Mouse (Mus musculus) thymus, postnatal 10 days (tissue): ENCODE measurements at regions not wholly inside any gene's neighbourhood (a gene's known extent, or its start where the extent isn't known, plus 50 kb on each side); places are given as distances from the start of the nearest gene placed in this dataset.
A peak's percentile ranks its signal among the peaks of the same experiment; 100 is the strongest.

ENCODE experiments used
- DNase-seq, 2 experiments: peaks; one replicate each; pipeline ENCODE4 v3.0.0; 2021; ENCODE audit warnings: low spot score in 2 of 2

DNA sequence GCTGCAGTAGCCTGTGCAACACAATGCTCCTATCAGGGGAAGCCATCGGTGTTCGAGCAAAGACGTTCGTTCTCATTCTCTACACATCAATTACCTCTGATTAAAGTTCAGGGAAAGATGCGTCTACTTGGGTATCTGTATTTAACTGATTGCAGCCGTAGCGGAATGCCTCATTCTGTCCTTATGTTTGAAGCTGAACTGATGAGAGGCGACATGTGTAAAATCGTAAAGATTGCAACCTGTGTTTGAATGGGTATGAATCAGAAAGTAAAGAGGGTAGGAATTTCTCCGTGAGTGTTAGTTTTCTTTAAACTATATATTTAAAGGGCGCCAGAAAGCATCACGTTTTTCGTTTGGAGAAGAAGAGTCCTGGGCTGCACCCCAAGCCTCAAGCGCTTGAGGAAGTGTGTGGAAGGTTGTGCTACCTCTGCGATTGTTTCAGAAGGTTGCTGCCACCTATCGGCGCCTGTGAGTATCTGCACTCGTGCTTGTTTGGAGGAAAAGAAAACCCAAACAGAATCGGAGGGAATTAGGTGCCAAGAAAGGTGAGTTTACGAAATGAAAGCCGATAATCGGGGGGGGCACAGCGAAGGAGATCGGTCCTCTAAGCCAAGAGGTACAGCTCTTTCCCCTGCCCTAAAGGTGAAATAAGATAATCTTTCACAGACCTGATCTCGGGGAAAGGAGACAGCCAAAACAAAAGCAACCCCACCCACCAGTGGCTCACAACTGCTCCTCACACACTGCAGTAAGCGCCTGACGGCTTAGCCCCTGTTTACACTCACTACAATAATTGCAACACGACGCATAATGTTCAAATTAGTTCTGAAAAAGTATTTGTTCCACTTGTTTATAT is 346.4 kb upstream of the Prkcq start:
- peak; percentile 18 to 67 for DNase-seq

DNA sequence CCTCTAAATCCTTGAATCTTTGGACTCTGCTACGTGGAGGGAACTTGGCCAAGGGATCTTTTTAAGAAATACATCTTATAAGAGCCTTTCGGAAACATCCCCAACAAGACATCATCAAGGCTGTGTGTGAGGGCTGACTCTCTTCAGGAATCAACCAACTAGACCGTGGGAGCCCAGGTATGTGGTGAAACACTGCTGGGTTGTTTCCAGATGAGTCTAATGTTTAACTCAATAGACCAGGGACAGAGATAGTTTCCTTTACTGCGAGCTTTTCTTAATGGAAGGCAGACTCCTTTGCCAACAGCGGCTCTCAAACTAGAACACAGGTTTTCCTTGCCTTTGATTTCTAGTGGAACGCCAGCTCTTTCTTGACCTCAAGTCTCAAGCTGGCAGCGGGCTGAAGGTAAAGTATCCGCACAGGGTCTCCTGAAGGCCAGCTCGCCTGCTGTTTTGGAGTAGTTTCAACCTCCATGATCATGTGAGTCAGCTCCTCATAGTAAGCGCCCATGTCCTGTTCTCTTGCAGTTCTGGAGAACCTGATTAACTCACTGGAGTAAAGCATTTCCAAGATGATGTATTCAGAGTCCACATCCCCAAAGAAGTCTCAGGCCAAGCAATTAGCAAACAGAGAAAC is 345.7 kb upstream of the Prkcq start:
- no peak for DNase-seq

DNA sequence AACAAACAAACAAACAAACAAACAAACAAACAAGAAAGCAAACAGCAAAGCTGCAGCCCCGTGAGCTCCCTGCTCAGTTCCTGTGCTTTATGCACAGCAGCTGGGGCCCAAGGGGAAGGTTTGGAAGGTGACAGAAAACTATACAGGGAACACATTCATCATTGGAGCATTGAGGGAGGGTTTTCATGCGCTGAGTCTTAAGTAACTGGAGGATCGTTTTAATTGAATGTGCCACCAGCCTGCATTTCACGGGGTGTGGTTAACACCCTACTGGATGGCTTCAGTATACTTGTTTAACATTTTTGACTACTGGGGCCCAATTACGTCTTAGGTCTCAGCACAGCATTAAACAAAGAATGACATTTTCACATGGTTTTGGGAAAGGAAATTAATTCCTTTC is 331.9 kb upstream of the Prkcq start:
- no peak for DNase-seq

DNA sequence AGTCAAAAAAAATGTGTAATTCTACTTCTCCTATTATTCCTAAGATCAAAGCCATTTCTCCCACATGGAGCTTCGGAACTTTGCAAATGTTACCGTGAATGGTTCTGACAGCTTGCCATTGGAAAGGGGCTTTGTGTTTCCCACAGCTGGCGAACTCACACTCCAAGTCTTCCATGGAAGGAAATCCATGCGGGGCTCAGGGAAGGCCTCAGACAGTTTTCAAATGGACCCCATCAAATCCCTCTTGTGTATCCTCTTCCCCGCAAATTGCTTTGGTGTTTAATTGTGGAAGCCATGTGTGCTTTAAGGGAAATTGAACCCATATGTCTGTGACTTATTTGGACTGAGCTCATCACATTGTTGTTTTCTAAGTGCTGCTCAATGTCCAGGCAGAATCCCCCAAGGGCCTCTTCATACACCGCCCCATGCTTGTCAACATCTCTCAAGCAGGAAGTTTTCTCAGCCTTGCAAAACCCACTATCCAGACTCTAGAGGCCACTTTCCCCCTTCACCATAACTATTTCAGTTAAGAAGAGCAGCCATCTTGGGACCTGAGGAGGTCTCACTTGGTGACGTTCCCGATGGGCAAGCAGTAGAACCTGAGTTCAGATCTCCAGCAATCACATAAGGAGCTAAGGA is 310.1 kb upstream of the Prkcq start:
- no peak for DNase-seq

DNA sequence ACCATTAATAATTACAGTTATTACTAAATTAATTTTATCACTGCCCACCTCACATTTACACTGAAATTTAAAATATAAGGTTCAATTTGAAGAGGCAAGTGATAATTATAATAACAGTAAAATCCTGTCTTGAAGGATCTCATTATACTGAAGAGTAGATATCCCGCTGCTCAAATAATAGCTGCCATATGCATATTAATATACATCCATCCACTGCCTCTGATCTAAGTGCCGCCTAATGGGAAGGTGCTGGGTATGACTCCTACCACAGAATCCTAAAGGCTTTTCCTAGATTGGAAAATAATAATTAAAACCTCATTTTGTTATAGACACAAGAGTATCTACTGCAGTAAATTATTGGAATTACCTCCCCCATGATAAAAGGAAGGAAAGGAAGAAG is 307.5 kb upstream of the Prkcq start:
- no peak for DNase-seq

DNA sequence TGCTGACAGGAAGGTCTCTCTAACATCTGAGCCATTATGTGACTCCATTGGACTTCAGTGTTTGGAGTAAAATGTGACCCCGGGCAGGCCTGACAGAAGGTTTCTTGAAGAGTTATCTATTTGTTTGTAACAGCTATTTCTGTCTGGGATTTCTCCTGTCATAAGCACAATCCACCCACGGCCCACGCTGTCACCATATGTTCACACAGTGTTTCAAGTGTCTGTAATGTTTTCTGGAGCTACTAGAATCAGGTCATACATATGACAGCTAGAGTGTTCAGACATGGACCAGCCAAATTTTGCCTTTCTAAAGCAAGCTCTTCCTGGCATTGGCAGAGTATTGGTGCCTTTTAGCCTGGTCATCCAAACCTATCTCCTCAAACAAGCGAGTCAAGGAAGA is 297.6 kb upstream of the Prkcq start:
- no peak for DNase-seq

DNA sequence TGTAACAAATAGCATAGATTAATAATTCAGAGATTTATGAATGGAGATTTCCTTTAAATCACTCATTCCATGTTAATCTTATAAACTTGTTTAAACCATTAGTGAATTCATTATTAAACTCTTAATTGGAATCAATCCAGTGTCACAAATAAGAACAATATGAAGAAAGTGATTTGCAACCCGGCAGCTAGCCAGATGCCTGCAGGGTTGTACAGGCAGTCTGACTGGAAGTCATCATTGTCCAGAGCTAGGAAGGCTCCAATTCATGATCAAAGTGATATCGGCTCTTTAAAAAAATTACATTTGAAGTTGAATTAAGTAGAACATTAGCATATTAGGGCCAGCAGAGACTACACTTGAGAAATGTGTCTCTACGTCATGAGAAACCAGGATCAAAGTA is 270.0 kb upstream of the Prkcq start:
- DNase-seq: no peak

DNA sequence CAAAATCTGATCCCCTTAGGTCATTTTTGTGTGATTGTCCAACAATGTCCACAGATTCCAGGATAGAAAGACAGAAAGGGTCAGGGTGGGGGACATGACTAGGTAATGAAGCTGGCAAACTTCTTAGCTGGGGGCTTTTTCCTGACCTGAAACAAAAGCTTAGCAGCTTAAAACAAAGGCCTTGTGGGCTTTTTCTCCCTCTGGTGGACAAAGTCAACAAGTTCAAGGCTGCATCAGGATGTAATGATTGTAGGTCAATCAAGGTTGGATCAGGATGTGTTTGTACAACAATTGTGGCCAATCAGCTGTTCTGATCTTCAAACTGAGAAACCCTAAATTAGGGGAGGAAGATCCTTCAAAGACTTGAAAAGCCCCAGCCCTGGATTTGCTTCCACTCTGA is 252.0 kb upstream of the Prkcq start:
- no peak for DNase-seq

DNA sequence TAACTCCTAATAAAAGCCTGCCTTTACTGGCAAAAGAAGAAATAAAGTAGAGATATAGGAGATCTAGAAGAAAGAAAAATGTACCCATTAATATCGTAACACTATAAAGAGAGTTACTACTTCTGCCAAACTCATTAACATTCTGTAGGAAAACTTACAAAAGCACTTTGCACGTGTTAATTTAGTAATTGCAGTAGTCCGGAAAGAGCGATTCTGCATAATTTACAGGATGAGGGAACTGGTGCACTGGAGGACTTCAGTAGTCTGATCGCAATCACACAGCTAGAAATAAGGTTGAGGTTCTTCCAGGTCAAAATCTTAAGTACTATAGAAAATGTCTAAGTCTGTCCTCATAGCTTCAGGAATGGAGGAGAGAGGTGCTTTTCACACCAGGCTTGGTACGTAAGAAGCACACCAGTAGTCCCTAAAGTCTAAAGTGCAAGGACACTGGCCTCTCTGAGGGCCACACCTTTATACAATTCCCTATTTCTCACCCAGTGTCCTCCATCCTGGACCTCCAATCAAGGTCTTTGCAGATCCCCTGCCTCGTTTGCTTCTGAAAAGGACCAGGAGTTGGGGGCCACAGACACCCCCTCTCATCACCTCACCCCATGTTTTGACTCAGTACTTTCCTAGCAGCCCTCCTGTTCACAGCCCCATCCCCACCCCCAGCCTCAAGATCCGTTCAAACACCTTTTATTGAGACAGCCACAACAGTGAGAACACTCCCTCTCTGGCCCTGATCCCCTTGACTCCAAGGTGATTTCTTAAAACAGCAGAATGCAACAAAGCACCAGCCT is 251.0 kb upstream of the Prkcq start:
- no peak for DNase-seq

DNA sequence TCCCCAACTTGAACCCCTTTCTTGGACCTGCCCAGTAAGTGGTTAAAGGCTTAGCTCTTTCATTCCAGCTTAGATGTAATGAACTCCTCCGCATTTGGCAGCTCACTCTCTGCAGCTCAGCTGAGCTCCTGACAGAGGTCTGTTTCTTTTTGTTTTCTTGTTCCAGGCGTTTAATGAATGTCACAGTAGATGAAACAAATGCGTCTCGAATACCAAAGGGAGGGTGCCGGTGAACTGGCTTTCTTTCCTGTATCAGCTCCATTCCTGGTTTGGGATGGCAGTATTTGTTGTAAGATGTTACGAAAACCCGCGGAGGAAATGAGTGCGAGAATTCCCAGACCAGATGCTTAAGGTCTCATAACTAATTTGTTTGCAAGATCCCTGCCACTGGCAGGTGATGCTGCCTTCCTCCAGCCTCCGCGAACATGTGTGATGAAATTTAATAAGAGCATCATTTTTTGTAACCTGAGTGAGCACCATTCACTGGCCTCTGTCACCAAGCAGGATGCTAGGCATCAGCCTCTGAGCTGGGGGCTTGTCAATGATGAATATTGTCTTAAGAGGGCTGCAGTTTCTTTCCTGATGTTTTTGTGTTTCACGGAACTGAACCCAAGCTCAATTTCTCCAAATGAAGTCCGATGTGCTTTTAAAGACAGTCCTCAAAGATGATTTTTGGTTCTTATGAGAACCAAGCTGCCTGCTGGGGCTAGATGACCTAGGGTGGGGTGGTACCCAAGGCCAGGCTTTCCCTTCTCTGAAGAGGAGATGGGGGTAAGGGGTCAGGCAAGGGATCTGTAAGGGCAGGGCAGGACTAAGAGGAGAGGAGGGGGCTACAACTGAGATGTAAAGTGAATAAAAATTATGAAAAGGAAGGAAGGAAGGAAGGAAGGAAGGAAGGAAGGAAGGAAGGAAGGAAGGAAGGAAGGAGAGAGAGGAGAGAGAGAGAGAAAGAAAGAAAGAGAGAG is 250.1 kb upstream of the Prkcq start:
- DNase-seq: no peak

DNA sequence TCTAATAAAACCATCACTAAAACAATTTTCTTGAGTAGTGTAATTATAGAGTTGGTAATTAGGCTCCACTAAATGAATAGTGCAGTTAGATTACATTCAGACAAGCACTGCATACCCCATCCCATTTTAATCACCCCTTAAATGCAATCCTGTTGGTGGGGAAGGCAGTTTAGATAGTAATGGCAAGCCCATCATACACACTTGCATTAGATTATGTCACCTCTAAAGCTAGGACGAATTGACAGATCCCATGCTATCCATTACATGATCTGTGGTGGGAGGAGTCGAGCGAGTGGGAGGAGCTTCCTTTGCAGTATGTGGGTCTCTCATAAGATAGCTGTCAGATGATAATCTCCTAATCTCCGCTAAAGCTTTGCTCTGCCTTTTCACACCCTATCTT is 247.9 kb upstream of the Prkcq start:
- no peak for DNase-seq

DNA sequence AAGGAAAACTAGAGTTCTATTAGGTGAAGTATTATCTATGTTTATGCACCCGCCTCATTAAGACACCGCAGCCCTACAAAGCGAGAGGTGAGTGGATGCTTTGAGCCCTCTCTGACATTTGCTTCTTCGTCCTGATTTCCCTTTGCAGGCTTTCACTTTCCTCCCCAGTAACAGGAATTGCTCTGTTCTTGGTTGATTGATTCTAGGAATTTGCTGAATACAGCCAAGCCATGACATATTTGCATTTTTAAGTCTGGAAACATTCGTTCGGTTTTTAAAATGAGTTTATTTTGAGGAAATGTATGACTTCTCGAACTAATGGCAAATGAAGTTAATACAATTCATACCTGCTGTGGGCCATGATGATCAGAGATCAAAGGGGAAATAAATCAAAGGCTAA is 246.5 kb upstream of the Prkcq start:
- no peak for DNase-seq

DNA sequence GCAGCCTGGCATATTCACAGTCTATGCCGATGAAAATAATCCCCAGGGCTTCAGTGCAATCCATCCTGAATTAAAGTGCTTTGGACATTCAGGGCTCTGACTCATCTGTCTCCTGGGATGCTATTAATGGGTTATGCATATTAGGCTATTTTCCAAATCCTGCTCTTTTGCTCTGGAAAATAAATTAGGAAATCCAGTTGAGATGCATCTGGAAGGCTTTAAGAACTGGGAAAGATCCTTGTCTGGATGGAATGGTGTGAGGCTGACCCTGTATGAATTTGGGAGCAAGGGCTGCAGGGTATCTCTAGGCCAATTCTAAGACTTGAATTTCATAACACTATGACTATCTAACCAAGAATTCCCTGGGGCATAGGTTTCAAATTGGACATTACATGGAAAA is 234.5 kb upstream of the Prkcq start:
- no peak for DNase-seq

DNA sequence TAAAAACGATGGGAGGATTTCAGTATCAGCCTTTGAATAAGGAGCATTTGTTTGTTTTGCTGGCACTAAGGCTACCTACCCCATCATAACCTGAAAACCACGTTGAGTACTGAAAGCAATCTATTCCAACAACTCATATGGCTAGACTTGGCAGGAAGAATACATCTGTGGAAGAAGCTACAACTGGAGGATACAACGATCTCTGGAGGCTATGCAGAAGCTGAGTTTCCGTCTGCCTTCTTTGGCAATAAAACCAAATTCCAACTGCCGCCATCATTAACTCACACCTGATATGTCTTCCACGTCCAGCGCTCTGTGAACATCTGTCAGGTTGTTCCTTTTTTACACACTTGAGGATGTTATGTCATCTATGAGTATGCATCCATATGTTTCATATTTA is 206.7 kb upstream of the Prkcq start:
- no peak for DNase-seq

DNA sequence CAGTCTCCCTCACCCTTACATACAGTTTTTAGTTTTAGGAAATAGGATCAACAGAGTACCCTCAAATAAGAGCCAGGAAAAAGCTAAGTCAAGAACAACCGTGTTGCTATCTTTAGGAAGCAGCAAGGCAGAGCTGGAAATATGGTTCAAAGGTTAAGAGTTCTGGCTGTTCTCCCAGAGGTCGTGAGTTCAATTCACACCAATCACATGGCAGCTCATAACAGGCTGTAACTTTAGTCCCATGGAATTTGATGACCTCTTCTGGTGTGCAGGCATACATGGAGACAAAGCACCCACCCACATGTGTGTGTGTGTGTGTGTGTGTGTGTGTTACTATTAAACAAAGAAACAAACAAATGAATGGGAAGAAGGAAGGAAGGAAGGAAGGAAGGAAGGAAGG is 205.0 kb upstream of the Prkcq start:
- no peak for DNase-seq

DNA sequence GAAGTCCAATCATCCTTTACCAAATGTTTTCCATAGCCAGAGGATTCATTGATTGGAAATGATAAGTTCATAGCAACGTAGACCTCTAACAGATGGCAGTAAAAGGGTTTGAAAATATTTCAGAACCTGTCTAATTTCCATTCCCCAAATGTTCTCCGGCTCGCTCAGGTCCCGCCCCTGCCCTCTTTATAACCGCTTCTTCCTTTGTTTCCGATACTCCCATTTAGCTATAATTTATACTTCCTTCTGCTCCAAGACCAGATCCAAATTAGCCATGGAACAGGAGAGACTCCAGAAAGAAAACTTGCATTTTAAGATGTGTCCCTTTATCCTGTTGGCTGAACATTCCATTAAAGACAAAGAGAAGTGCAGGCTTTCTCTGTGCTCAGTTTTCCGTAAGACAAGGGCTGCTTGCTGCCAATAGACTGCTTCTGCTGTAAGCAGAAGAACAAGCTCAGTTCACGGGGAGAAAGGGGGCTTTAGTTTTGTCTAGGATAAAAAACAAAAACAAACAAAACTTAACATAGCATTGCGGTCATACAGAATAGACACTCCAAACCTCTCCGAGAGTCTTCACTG is 202.7 kb upstream of the Prkcq start:
- no peak for DNase-seq

DNA sequence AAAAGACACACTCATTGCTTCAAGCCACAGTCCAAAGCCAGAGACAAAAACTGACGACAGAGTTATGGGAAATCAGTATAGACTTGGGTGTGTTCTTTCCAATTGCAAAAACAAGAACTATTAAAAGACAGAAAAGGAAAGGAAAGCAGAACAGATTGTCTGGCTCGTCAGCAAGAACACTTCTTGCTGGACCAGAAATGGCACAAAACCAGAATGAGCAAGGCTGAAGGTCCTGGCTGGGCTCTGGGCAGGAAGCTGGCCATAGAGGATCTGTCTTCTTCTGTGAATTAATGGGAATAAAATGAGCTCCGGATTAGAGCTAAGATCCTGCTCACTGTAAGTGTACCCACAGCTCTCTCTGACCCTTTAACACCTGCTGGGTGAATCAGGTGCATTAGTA is 199.9 kb upstream of the Prkcq start:
- no peak for DNase-seq

DNA sequence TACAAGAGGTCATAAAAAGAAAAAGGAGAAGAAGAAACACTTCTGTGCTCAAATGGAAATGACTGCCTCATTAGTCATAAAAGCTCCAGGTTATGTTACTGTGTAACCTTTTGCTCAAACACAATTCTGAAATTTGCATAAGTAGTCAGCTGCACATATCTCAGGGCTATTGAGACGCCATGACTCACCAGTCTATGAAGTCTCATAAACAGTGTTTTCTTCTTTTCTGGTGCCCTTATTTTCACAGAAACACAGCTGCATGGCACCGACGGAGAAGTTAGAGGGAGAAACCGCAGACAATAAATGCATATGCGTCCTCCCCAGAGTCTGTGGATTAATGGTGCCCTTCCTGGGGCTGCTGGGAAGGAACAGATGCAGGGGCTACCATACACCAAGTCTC is 193.1 kb upstream of the Prkcq start:
- DNase-seq: no peak

DNA sequence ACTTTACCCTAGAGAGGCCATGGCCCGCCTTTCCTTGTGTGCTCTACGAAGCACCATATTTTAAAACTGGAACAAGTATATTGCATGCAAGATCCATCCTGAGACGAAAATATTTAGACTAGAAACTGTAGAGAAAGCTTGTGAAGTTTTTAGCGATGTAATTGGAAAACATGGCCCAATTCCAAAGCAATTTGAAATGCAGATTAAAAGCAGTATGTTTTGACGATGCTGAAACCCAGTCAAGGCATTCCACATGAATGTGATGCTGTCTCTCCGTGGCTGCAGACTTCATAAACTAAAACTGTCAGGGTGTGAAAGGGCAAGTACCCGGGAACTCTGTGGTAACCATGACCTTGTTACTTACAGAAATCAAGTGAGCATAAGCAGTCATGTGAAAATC is 185.8 kb upstream of the Prkcq start:
- no peak for DNase-seq

DNA sequence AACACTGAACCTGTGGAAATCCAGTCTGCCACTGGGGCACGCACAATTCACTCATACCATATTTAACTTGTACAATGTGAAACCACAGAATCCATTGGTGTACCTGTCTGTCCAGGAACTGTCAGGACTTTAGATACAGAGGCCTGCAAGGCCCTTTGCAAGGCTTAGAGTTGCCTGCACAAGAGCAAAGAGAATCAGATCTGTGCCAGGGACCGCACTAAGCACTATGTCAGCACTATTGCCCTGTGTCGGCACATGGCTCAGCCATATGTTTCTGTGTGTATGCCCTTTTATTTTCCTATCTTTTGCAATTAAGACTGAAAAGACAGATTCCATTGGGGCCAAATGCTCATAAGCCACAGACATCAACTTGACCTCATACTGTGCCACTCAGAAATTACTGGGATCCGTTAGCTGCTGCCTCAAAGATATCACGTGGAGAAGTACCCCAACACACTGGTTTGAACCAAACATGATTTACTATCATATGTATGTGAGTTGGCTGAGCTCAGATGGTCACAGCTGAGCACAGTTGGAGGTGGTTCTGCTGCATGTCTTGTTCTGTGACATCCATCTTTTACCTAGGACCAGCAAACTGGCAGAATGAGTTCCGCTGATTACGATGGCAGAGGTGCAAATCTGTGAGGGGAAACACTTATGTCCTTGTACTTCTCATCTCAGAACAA is 181.7 kb upstream of the Prkcq start:
- DNase-seq: no peak
